Mouse (Mus musculus) effector memory CD4-positive, alpha-beta T cell, adult 7 months (primary cell): ENCODE measurements around the gene Tox4. TPM values are rescaled to one million over a fixed set of nuclear protein-coding genes. Genes with fewer than 3 reads are reported as not detected.

ENCODE experiments used
- polyA plus RNA-seq: library from polyadenylated mRNA; unstranded; fragments of 100-300 nt; shearing (Covaris generic); gene quantifications from one replicate; pipeline ENCODE4 v1.2.1, GENCODE M21; 2017

The Tox4 gene
- 142 TPM for polyA plus RNA-seq

DNA sequence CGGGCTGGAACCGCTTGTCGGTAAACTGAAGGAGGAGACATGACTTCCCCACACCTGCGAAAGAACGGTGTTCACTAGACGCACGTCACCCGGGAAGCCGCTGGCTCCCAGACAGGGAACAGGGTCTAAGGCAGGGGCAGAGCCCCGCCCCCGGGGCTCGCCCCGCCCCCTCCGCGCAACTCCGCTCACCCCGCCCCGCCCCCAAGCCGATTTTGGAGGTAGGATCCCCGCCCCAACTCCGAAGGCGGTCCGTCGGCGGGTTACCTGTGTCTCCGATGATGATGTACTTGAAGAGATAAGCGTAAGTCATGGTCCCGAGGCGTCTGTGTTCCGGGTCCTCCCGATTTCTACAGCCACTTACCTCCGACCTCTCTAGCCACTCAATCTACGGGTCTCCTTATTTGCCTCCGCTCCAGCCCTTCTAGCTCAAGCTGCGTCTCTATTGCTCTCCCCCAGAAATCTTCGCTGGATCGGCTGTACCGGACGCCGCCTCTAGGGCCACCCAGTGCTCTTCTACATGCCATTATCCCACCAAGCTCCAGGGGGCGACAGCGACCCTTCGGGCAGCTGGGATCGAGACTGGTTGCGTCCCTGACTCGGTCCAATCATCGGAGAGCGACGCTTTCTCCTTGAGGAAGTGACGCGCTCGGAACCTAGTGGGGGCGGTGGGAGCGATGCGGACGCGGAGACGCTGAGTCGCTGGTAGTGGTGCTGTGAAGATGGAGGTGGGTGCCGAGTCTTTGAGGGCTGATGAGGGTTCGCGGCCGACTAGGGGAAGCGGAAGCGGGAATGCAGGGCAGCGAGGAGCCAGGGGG is at the start of gene Tox4, which contains the start of gene Rab2b:
Gene Tox4, plus strand, starts transcription at position 215 of the 815 bp plus-strand sequence.
Gene Rab2b, minus strand, starts transcription at position 614 of the 815 bp plus-strand sequence.

DNA sequence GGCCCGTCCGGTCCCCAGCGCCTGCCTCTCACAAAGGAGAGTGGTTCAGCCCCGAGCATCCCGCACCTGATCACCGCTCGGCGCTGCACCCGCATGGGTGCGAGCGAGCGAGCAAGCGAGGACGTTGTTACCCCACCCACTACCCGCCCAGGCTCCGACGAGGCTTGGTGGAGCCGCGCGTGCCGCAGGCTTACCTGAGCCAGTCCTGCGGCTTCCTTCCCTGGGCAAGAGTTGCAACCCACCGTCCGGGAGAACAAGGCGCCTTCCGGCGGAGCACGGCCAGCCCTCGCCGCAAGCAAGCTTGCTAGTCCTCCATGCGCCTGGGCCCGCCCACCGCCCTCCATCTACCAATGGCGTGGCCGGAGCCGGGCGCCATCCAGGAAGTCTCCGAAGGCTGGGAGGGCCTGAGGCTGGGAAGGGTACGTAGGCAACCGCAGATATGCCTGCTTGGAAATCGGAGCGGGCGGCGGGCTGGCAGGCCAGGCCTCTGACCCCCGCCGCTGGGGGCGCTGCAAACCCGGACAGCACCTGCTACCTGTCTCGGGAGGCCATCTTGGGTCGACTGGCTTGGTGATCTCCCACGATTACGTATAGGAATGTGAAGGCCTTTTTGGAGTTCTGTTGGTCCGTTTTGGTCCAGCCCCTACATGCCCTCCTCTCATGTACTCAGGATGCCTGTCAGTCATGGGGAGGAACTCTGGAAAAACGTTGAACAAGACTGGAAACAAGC is 21.3 kb upstream of the Tox4 start, which contains the start of gene Chd8:
Gene Chd8, minus strand, starts transcription at position 297 of the 730 bp plus-strand sequence.

DNA sequence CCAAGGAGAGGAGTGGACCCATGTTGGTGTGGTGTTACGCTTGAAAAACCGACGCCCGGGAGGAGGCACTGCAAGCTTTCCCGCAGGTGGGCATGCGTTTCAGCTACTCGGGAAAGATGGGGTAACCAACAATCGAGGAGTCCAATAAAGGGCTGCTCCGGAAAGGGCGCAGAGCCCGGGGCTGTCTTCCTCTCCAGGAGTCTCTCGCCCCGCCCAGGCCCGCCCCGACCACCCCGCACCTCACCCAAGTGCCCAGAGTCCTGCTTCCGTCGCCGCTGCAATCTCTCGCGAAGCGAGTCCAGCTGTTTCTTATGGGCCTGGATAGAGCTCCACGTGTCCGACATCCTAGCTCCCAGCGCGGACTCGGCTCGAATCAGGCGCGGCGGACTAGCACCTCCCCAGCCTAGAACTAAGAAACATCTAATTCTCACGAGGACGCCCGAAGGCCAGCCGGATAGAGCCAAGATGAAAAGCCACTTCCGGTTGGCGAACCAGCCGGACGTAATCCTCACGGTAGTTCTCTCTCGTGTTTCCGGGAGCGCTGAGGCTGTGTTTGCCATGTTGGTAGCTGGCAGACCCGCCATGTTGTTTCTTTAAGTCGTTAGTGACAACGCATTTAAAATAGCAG is 25.8 kb downstream of the Tox4 start, which contains the start of gene Mettl3:
Gene Mettl3, minus strand, starts transcription at position 485 of the 628 bp plus-strand sequence.

DNA sequence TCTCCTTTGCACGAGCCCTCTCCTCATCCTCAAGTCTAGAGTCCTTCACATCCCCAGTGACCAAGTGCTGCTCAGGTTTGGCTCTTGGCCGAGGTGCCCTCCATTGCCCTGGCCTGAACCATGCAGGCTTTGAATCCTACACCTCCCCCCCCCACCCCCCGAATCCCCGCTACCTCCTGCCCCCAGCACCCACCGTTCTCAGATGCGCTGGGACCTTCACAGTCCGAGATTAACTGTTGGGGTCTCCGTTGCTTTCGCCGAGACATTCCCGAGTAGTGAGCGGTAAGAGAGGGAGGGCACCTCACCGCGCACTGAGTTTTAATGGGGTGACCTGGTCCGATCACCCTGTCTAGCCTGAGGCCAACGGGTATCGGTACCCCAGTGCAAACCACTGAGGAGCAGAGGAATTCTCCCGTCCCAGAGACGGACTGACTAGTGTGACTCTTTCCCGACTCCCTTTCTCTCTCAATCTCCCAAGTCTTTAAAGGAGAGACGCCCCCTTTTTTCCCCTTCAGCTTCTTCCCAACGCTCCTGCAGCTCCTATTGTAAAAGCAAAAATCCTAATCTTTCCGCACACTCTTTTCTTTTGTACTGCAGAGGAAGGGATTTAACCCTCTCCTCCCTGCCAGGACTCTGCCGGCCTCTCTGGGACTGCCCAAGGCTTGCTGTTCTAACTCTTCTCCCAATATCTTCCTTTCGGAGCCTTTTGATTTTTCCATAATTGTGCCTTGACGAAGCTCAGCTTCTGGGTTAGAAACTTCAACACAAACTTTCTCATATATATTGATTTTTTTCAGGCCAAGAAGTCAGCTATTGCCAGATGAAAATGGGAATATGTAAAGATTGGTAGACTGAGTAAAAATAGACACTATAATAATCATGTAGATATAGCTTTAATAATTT is 49.2 kb downstream of the Tox4 start, which contains the start of gene Sall2:
Gene Sall2, minus strand, starts transcription at position 853 of the 903 bp plus-strand sequence.

Other genes starting within 250 kb of the Tox4 start
- gene Olfr221, start 236.7 kb upstream of the Tox4 start, polyA plus RNA-seq, result not detected
- 483 TPM for gene Hnrnpc, start 175.1 kb upstream of the Tox4 start, polyA plus RNA-seq
- 7.9 TPM for gene Rpgrip1, start 168.4 kb upstream of the Tox4 start, polyA plus RNA-seq
- gene Supt16, start 81.7 kb upstream of the Tox4 start, polyA plus RNA-seq, result 12.5 TPM
- 25.6 TPM for gene Chd8, start 21.4 kb upstream of the Tox4 start, polyA plus RNA-seq
- 21.3 TPM for gene Rab2b, start 399 bp downstream of the Tox4 start, polyA plus RNA-seq
- gene Mettl3, start 26.0 kb downstream of the Tox4 start, polyA plus RNA-seq, result 32.8 TPM
- gene Sall2, start 49.6 kb downstream of the Tox4 start, polyA plus RNA-seq, result 0.13 TPM
- not detected for gene Olfr1513, start 77.3 kb downstream of the Tox4 start, polyA plus RNA-seq
- gene Olfr1512, start 100.0 kb downstream of the Tox4 start, polyA plus RNA-seq, result 0.35 TPM
- gene Olfr1511, start 118.2 kb downstream of the Tox4 start, polyA plus RNA-seq, result 0.61 TPM
- not detected for gene Olfr1510, start 135.2 kb downstream of the Tox4 start, polyA plus RNA-seq
- not detected for gene Olfr1509, start 163.8 kb downstream of the Tox4 start, polyA plus RNA-seq
- not detected for gene Olfr1508, start 188.3 kb downstream of the Tox4 start, polyA plus RNA-seq
- gene Olfr1507, start 216.6 kb downstream of the Tox4 start, polyA plus RNA-seq, result 1.1 TPM